Mouse (Mus musculus) liver, embryonic 14.5 days (tissue): ENCODE measurements around the gene Keap1. TPM values are rescaled to one million over a fixed set of nuclear protein-coding genes. Genes with fewer than 3 reads are reported as not detected.

Source experiments
- ATAC-seq: fragments of 200-750 bp; cut with Nextera tagmentation; 2 replicates; pipeline ENCODE4 v1.8.0; 2017; ENCODE audit warnings: moderate number of reproducible peaks, mild to moderate bottlenecking, moderate library complexity; ENCODE audit not compliant: insufficient read depth
- DNase-seq, 3 experiments: peaks; one replicate each; pipeline ENCODE4 v3.0.0-alpha.2; 2012 to 2013; ENCODE audit warnings: low read depth in 3 of 3, low spot score in 3 of 3
- H3K27ac ChIP-seq: fragments of 300-500 bp; sonication (generic); 2 replicates; pipeline ENCODE4 v1.5.1; 2014; ENCODE audit warnings: moderate library complexity, mild to moderate bottlenecking, control low read depth, inconsistent platforms
- H3K27me3 ChIP-seq: fragments of 300-500 bp; sonication (generic); 2 replicates; pipeline ENCODE4 v1.6.1; 2014; ENCODE audit warnings: mild to moderate bottlenecking, low read length, moderate library complexity; ENCODE audit not compliant: control insufficient read depth, insufficient read depth
- H3K36me3 ChIP-seq: fragments of 300-500 bp; sonication (generic); replicated peaks from 2 replicates; pipeline ENCODE4 v1.6.1; 2014; ENCODE audit warnings: low read depth; ENCODE audit not compliant: control insufficient read depth, insufficient read depth
- H3K4me1 ChIP-seq, 2 experiments: fragments of 200-500 bp in 1 of 2; fragments of 300-500 bp in 1 of 2; sonication (generic) in 1 of 2; replicated peaks; 2 replicates each; pipeline ENCODE4 v1.6.1; 2012 to 2014; ENCODE audit warnings: antibody characterized with exemption in 1 of 2, inconsistent platforms in 1 of 2, low read length in 1 of 2; ENCODE audit not compliant: control insufficient read depth in 2 of 2, insufficient read depth in 2 of 2
- H3K4me2 ChIP-seq: fragments of 300-500 bp; sonication (generic); 2 replicates; pipeline ENCODE4 v1.6.1; 2014; ENCODE audit warnings: low read depth, mild to moderate bottlenecking, control low read depth, moderate library complexity
- H3K4me3 ChIP-seq, 2 experiments: fragments of 200-500 bp in 1 of 2; fragments of 300-500 bp in 1 of 2; sonication (generic) in 1 of 2; 2 replicates each; pipeline ENCODE4 v1.5.1; 2012 to 2014; ENCODE audit warnings: low read depth in 2 of 2, low read length in 2 of 2, mild to moderate bottlenecking in 2 of 2, control low read depth in 1 of 2, inconsistent platforms in 1 of 2, moderate library complexity in 1 of 2; ENCODE audit not compliant: insufficient read depth in 1 of 2
- H3K9ac ChIP-seq: fragments of 300-500 bp; sonication (generic); replicated peaks from 2 replicates; pipeline ENCODE4 v1.6.1; 2014; ENCODE audit warnings: mild to moderate bottlenecking, control low read depth, moderate library complexity
- H3K9me3 ChIP-seq: fragments of 300-500 bp; sonication (generic); 2 replicates; pipeline ENCODE4 v1.6.1; 2016; ENCODE audit warnings: low read length, mixed read lengths; ENCODE audit not compliant: control insufficient read depth
- CTCF ChIP-seq: IDR thresholded peaks from 2 replicates; pipeline ENCODE4 v1.5.1; 2016; ENCODE audit warnings: antibody characterized with exemption, low read depth, control low read depth
- EP300 ChIP-seq: IDR thresholded peaks from 2 replicates; pipeline ENCODE4 v1.6.1; 2016; ENCODE audit warnings: antibody characterized with exemption, low read depth
- WGBS: fragments of 180-500 bp; shearing (Covaris S2); extraction: QIAGEN DNeasy Blood & Tissue Kit; methylation state at CpG from one replicate; pipeline ENCODE4 v1.1.7; 2014; ENCODE audit not compliant: insufficient replicate concordance; 5-methylcytosine and 5-hydroxymethylcytosine counted together
- polyA plus RNA-seq, 2 experiments: library from polyadenylated mRNA; depleted of rRNA in 1 of 2; stranded (reverse) in 1 of 2; unstranded in 1 of 2; fragments of >200 nt; fragmentation: Nextera tagmentation in 1 of 2; extraction: Ambion mirVana in 1 of 2; gene quantifications; 2 replicates each; pipeline versions ENCODE4 v1.2.1 to v1.2.3; 2012 to 2014

Gene Keap1
- polyA plus RNA-seq, 2 experiments, result 15.1 to 15.6 TPM

DNA sequence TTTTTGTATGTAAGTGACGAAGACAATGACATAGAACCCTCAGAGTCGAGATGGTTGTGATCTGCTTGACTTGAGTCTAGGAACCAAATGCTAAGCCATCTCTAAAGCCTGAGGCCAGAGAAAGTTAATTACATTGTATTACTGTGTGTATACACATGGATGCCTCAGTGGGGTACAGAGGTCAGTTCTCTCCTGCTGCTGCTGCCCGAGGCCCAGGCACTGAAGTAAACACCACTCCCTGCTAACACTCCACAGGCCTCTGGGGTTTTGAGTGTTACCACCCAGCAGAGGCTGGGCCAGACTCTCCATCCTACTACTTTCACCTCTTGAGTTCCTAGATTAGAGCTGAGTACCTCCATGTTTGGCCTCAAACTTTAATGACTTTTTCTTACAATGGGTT lies 44.8 kb upstream of the Keap1 start:
- H3K4me2 ChIP-seq, result no peak overlapping the region
- WGBS, result 80% methylated on average over 3 of the region's 3 CpGs
- H3K9ac ChIP-seq, result no peak overlapping the region
- TF ChIP-seq EP300, result no peak
- no peak for TF ChIP-seq CTCF
- peaks cover 17 to 19% of the 10 kb centered on the region in 2 experiments for H3K4me1 ChIP-seq
- no peaks in the 10 kb centered on the region for H3K27me3 ChIP-seq
- no peak for DNase-seq
- no peaks in the 10 kb centered on the region for H3K9me3 ChIP-seq
- peaks cover 57% of the 10 kb centered on the region for H3K36me3 ChIP-seq
- no peak overlapping the region for H3K27ac ChIP-seq
- no peak overlapping the region for H3K4me3 ChIP-seq
- ATAC-seq, result no peak

DNA sequence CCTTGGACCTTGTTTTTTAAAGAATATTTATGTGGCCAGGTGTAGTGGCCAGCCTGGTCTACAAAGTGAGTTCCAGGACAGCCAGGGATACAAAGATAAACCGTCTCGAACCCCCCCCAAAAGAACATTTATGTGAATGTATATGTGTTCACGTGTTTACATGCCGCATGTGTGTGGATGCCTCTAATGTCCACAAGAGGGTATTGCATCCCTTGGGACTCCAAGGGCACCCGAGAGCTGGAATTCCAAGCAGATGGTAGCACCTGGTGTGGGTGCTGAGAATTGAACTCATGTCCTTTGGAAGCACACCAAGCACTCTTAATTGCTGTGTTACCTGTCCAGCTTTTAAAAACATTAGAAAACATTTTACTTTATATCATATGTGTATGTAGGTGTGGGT lies 44.4 kb upstream of the Keap1 start:
- H3K9ac ChIP-seq, result no peak overlapping the region
- no peak overlapping the region for H3K27ac ChIP-seq
- peaks cover 13 to 15% of the 10 kb centered on the region in 2 experiments for H3K4me1 ChIP-seq
- WGBS, result 81% methylated on average over 5 of the region's 5 CpGs
- H3K4me2 ChIP-seq, result no peak overlapping the region
- DNase-seq (no peak), ATAC-seq (no peak)
- H3K9me3 ChIP-seq, result no peaks in the 10 kb centered on the region
- no peaks in the 10 kb centered on the region for H3K27me3 ChIP-seq
- no peak overlapping the region for H3K4me3 ChIP-seq
- peaks cover 53% of the 10 kb centered on the region for H3K36me3 ChIP-seq
- TF ChIP-seq CTCF (peak; percentile 43), EP300 (no peak)

DNA sequence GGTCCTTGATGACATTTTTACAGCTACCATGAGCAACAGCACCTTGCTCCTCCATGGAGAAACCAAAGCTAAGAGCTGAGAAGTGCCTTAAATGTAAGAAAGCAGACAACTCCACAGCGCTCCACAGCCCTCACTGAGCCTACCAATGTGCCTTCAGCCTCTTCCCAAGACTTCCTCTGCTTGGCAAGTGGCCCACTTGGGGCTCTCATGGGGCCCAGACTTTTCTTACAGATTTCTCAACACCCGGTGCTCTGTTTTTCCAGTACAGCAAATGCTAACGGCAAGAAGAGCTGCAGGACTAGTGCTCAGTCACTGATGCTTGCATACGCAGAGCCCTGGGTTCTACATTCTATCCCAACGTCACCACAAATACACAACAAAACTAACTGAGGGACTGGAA lies 38.6 kb upstream of the Keap1 start:
- ATAC-seq (no peak), DNase-seq (no peak)
- Histone ChIP-seq H3K9ac (no peak overlapping the region), H3K4me3 (no peak overlapping the region), H3K27me3 (no peaks in the 10 kb centered on the region), H3K9me3 (no peaks in the 10 kb centered on the region), H3K4me2 (no peak overlapping the region), H3K27ac (no peak overlapping the region), H3K4me1 (peaks cover 12 to 18% of the 10 kb centered on the region in 2 experiments), H3K36me3 (peaks cover 77% of the 10 kb centered on the region)
- TF ChIP-seq CTCF, result no peak
- no peak for TF ChIP-seq EP300
- WGBS, result 89% methylated on average over 5 of the region's 5 CpGs

DNA sequence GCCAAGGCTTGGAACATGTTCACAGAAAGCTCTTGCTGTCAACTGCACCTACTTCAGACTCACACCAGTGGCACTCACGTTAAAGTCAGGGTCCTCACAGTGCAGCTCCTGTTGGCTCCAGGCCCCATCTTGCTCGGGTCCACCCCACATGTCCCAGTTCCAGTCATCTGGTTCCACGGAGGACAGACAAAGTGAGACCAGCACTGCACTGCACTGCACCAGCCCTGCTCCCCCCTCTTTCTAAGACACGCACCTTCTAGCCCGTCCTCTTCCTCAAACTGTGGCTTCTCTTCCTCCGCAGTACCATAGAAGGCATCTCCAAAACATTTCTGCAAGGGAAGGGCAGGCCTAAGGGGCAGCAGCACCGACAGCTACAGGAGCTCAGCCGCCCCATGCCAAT lies 37.1 kb upstream of the Keap1 start:
- peaks cover 81% of the 10 kb centered on the region for H3K36me3 ChIP-seq
- peaks cover 12 to 18% of the 10 kb centered on the region in 2 experiments for H3K4me1 ChIP-seq
- 85% methylated on average over 8 of the region's 8 CpGs for WGBS
- DNase-seq (no peak), ATAC-seq (no peak)
- no peak overlapping the region for H3K4me3 ChIP-seq
- no peaks in the 10 kb centered on the region for H3K27me3 ChIP-seq
- TF ChIP-seq EP300, result no peak
- no peak for TF ChIP-seq CTCF
- H3K4me2 ChIP-seq, result no peak overlapping the region
- H3K27ac ChIP-seq, result no peak overlapping the region
- no peaks in the 10 kb centered on the region for H3K9me3 ChIP-seq
- no peak overlapping the region for H3K9ac ChIP-seq

DNA sequence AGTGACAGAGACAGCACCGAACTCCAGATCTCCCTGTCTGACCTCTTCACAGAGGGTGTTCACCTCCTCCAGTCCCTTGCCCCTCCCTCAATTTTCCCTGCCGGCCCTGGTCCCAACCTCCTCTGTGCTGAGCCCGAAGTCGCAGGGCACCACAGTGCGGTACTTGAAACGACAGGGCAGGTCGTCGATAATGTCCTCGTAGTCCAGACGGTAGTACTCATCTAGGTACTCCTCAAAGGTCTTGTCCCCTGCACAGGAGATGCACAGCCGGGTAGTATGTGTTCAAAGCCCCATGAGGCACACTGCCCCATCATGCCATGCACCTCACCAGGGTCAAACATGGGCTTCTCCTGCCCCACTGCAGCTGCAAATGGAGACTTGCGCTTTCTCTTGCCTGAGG lies 36.6 kb upstream of the Keap1 start:
- H3K27me3 ChIP-seq, result no peaks in the 10 kb centered on the region
- TF ChIP-seq CTCF (no peak), EP300 (no peak)
- no peak overlapping the region for H3K4me3 ChIP-seq
- ATAC-seq, result 0 out of 2 replicates have a peak, but pooled peaks have one; percentile 2
- DNase-seq, result no peak
- H3K27ac ChIP-seq, result no peak overlapping the region; the same call in 1 of the 2 replicates
- H3K9me3 ChIP-seq, result no peaks in the 10 kb centered on the region
- H3K36me3 ChIP-seq, result peaks cover 81% of the 10 kb centered on the region
- H3K4me2 ChIP-seq, result no peak overlapping the region
- H3K4me1 ChIP-seq, result peaks cover 12 to 18% of the 10 kb centered on the region in 2 experiments
- H3K9ac ChIP-seq, result no peak overlapping the region
- 89% methylated on average over 12 of the region's 12 CpGs for WGBS
